14 mouse cellular contexts compared by ENCODE assay signal in the genomic region with DNA sequence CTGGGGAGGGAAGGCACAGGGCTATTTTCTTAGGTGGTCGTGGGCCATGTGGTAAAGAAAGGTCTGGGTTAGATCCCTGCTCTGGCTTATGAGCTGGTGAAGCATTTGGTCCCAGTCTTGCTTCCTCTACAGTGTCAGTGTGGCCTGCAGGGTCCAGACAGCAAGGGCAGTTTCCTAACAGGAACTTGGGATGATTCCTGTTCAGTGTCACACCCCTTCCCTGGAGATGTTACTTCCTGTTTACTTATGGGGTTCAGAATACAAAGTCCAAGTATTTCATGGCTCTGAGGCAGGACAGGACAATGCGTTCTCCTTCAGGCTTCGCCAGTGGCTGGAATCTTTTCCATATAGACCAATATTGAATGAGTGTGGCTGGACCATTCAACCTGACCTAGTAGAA.
A peak's percentile ranks its signal among the peaks of the same experiment; 100 is the strongest.
DNase-seq lines count a peak whose midpoint lies in the region; ATAC-seq and TF ChIP-seq lines count a peak whose summit lies in the region.
"Had no signal": no experiment of that assay in that cellular context is flagged by ENCODE, and none has a peak within 500 bp of the region (broad histone marks: within the 10 kb centered on the region; RNA-seq: fewer than 3 reads in every experiment).

No protein-coding gene starts in this region.

- TF ChIP-seq CTCF in lung, postnatal 0 days (IDR thresholded peaks at IDR 0.05): no peak

- peak; percentile 70 for ATAC-seq in granulocyte monocyte progenitor cell, adult 5-6 weeks (replicated peaks; ENCODE audit: poor library complexity, severe bottlenecking)
- ATAC-seq in lung, postnatal 0 days: peak; percentile 61

- H3K27me3 ChIP-seq in lung, postnatal 0 days (replicated peaks; ENCODE audit: insufficient read depth, low read length): no peaks in the 10 kb centered on the region
- H3K27me3 ChIP-seq: embryonic facial prominence, embryonic 12.5 days had no signal

- no peaks in the 10 kb centered on the region for H3K36me3 ChIP-seq in lung, postnatal 0 days (ENCODE audit: insufficient read depth, low read length)
- H3K36me3 ChIP-seq: embryonic facial prominence, embryonic 12.5 days had no signal

- H3K4me1 ChIP-seq in lung, postnatal 0 days (ENCODE audit: insufficient read depth, low read depth, low read length): 0 out of 2 replicates have a peak, but pooled peaks cover 5% of the 10 kb centered on the region
- H3K4me1 ChIP-seq: embryonic facial prominence, embryonic 12.5 days; hindbrain, embryonic 10.5 days had no signal

- no peak overlapping the region for H3K9ac ChIP-seq in lung, postnatal 0 days (replicated peaks; ENCODE audit: low read depth)
- H3K9ac ChIP-seq: embryonic facial prominence, embryonic 12.5 days; liver, embryonic 14.5 days had no signal

- peak; percentile 69 for TF ChIP-seq EP300 in lung, postnatal 0 days (IDR thresholded peaks at IDR 0.05)

- H3K4me2 ChIP-seq in lung, postnatal 0 days (replicated peaks; ENCODE audit: low read depth, low read length): no peak overlapping the region
- H3K4me2 ChIP-seq: embryonic facial prominence, embryonic 12.5 days had no signal

- peak; percentile 12 to 58 for DNase-seq in heart, adult 18-20 months
- DNase-seq in heart, postnatal 4 days: no peak
- DNase-seq in kidney, adult 9 months: peak; percentile 45
- peak; percentile 36 for DNase-seq in lung, postnatal 0 days (ENCODE audit: low spot score)
- no peak for DNase-seq in frontal cortex, postnatal 36 days (ENCODE audit: low spot score in 2 of 2)
- no peak for DNase-seq in layer of hippocampus, adult 18-20 months (ENCODE audit: low spot score in 2 of 2)
- no peak for DNase-seq in urinary bladder, adult 2 months (ENCODE audit: low spot score)
- DNase-seq: adrenal gland, postnatal 14 days; cerebellum, postnatal 14 days had no signal

- no peaks in the 10 kb centered on the region for H3K9me3 ChIP-seq in lung, postnatal 0 days (ENCODE audit: low read length)
- H3K9me3 ChIP-seq: embryonic facial prominence, embryonic 12.5 days; hindbrain, embryonic 10.5 days had no signal

- 57% methylated on average over 3 of the region's 3 CpGs for WGBS in lung, postnatal 0 days

- no peak overlapping the region for H3K4me3 ChIP-seq in lung, postnatal 0 days (ENCODE audit: low read depth, low read length)
- H3K4me3 ChIP-seq: embryonic facial prominence, embryonic 12.5 days; hindbrain, embryonic 10.5 days; left cerebral cortex, adult 2 months had no signal

- H3K27ac ChIP-seq in lung, postnatal 0 days (ENCODE audit: low read length): no peak overlapping the region
- H3K27ac ChIP-seq: embryonic facial prominence, embryonic 12.5 days; hindbrain, embryonic 10.5 days; left cerebral cortex, adult 2 months; liver, embryonic 14.5 days had no signal

Comparison
In these comparisons a context has a peak if more than half of its experiments do, and no peak if none do; other contexts are left out.
1. DNase-seq: peak in heart, adult 18-20 months (2 of 2), kidney, adult 9 months (single experiment) and lung, postnatal 0 days (single experiment); none in heart, postnatal 4 days (single experiment), frontal cortex, postnatal 36 days (0 of 2), layer of hippocampus, adult 18-20 months (0 of 2) and urinary bladder, adult 2 months (single experiment).